Mouse (Mus musculus): ENCODE data around the gene Gpm6b. TPM values are rescaled to one million over a fixed set of nuclear protein-coding genes. Genes with fewer than 3 reads are reported as not detected.

Gpm6b gene
- polyA plus RNA-seq (2017; shearing (Covaris generic)): 44.9 TPM

GRCm38 (mm10) chrX:166238831-166239460 lies at the start of gene Gpm6b:
Gene Gpm6b (plus strand): TSS chrX:166238911.

Other genes with a start within 250 kb of the Gpm6b start
- 21.7 TPM for gene Gemin8, start 68.5 kb upstream of the Gpm6b start, polyA plus RNA-seq (2017; shearing (Covaris generic))
- 31.4 TPM for gene Trappc2, start 201.7 kb downstream of the Gpm6b start, polyA plus RNA-seq (2017; shearing (Covaris generic))
- gene Ofd1, start 201.8 kb downstream of the Gpm6b start, polyA plus RNA-seq (2017; shearing (Covaris generic)): 8.5 TPM
- gene Rab9, start 241.0 kb downstream of the Gpm6b start, polyA plus RNA-seq (2017; shearing (Covaris generic)): 37.1 TPM

All from inflammation-experienced regulatory T-cells, adult 16 weeks (primary cell).